Mouse (Mus musculus) left cerebral cortex, postnatal 25 days (tissue): ENCODE measurements around the gene Slc25a25. TPM values are rescaled to one million over a fixed set of nuclear protein-coding genes. Genes with fewer than 3 reads are reported as not detected.

Experiments
- DNase-seq, 2 experiments: peaks; one replicate each; pipeline ENCODE4 v3.0.0; 2022; ENCODE audit warnings: low spot score in 2 of 2, mixed read lengths in 1 of 2
- intact Hi-C: fragments of 180-260 bp; cut with DNase I; formaldehyde crosslinking; loops from one replicate; pipeline ENCODE4 v1.15.1; 2025
- total RNA-seq, 2 experiments: library from RNA; stranded (reverse); gene quantifications; 2 replicates each; pipeline ENCODE4 v1.2.3; 2021

The Slc25a25 gene
- total RNA-seq, 2 experiments from 2014 or later: 59.0 to 64.8 TPM

- DNase-seq: no peak
- intact Hi-C loops: no loop called here
Observed at GRCm38 (mm10) chr2:32464212-32464891, 13.1 kb upstream of the Slc25a25 start.

- no peak for DNase-seq
- intact Hi-C loops: no loop called here
Observed at GRCm38 (mm10) chr2:32463773-32464172, 12.5 kb upstream of the Slc25a25 start.

- no peak for DNase-seq
- intact Hi-C loops: no loop called here
Observed at GRCm38 (mm10) chr2:32459657-32460056, 8.4 kb upstream of the Slc25a25 start.

DNA sequence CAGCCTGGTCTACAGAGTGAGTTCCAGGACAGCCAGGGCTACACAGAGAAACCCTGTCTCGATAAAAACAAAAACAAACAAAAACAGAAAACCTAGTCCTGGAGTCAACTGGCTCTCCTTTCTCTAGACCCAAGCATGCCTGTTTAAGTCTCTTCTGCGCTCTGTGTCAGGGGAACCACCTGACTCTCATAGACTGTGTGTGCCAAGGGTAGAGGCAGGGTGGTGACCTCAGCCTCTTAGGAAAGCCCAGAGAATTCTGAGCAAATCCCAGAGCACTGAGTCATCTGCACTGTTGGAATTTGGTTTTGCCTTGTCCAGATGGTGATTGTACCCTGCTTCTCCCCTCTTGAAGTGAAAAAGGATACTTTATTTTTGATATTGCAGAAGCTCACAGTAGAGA is 7.1 kb upstream of the Slc25a25 start:
- no peak for DNase-seq
- intact Hi-C loops: no loop called here

DNA sequence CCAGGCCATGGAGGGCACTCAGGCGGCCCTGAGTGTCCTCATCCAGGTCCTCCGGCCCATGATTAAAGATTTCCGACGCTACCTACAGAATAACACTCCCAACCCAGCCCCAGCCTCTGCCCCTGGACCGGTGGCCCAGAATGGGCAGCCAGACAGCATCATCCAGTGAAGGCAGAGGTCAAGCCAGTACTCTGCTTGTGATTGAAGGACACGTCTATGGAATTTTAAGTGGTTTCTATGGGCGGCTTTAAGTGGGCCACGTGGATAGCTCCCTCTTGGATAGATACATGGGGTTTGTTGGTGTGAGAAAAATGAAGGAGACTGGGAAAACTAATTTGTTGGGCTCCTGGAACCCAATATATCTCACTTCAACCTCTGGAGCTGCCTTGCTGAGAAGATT is 3.9 kb upstream of the Slc25a25 start:
- DNase-seq: no peak
- intact Hi-C loops: no loop called here

- intact Hi-C loops: no loop called here
- no peak for DNase-seq
Observed at GRCm38 (mm10) chr2:32454633-32455032, 3.4 kb upstream of the Slc25a25 start.

- DNase-seq: no peak
- intact Hi-C loops: no loop called here
Observed at GRCm38 (mm10) chr2:32453641-32454303, 2.5 kb upstream of the Slc25a25 start.

DNA sequence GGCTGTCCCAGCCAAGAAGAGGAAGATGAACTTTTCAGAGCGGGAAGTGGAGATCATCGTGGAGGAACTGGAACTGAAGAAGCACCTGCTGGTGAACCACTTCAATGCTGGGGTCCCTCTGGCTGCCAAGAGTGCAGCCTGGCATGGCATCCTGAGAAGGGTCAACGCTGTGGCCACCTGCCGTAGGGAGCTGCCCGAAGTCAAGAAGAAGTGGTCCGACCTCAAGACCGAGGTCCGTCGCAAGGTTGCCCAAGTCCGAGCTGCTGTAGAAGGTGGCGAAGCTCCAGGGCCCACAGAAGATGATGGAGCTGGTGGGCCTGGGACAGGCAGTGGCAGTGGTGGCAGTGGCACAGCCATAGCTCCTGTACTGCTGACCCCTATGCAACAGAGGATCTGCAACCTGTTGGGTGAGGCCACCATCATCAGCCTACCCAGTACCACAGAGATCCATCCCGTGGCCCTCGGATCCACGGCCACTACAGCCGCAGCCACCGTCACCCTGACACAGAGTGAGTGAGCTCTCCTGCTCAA is 1.3 kb upstream of the Slc25a25 start:
- DNase-seq: no peak
- intact Hi-C loops: no loop called here

DNA sequence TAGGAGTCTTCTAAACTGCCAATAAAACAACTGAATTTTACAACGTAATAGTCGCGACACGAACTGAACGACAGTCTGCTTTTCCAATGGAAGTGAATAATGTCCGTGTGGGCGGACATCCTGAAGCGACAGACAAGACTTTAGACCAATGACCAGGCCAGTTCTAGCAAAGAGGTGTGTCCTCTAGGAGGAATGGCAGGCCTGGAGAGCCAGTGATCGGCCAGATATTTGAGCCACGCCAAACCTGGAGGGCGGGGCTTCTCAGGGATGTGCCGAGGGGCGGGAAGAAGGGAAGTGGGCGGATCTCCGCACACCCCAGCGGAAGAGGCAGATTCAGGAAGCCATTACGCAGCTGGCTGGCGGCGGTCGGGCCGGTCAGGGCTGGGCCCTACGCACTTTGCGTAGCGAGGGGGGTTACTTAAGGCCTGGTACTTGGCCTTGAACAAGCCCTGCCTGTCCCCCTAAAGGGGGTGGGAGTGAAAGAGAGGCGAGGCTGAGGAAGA is 676 bp upstream of the Slc25a25 start:
- intact Hi-C loops: loop anchor here (2.0 kb wide), 1 partner anchor 21 kb away; no protein-coding TSS in a partner anchor
- peak; percentile 99 to 100 for DNase-seq

DNA sequence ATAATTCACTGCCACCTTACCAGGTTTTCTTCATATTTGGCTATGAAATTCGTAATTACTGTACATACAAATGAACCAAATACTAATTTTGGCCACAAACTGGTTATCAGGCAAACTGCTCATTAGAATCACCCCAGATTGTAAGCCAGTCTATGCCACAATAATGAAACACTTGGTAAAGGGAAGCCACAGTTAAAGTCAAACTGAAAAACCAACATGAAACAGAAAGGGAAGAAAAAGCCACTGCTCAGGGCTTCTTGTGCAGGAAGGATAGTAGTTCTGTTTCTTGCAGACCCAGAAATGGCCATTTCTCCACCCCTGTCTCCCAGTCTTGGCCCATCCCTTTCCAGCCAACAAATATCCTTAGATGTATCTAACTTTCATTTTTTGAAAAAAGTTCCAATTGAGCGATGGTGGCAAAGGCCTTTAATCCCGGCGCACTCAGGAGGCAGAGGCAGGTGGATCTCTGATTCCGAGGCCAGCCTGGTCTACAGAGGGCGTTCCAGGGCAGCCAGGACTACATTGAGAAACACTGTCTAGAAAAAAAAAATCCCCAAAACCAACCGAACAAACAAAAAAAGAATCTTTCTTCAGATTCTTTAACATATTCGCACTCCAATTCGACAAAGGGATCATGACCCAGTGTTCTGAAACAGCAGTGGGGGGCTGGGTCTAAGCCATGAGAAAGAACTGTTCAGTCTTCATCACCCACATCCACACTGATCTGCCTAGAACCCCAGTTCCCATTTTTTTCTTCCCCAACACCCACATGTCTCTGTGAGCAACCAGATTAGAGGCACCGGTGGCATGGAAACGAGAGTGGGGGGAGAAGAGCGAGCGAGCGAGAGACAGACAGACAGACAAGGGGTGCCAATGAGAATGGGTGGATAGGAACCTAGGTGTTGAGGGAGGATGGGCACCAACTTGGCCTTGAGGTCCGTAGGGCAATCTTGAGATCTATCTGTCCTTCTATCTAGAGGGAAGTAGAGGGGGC is 1.2 kb downstream of the Slc25a25 start, which contains the start of gene Naif1:
Naif1 (plus strand) TSS at position 697 of the 994 bp plus-strand sequence.
- DNase-seq: peak; percentile 55 to 76
- intact Hi-C loops: loop anchor here (2.0 kb wide), 1 partner anchor 19 kb away; no protein-coding TSS in a partner anchor

GRCm38 (mm10) chr2:32448480-32448879 is 2.8 kb downstream of the Slc25a25 start:
- intact Hi-C loops: no loop called here
- DNase-seq: no peak

DNA sequence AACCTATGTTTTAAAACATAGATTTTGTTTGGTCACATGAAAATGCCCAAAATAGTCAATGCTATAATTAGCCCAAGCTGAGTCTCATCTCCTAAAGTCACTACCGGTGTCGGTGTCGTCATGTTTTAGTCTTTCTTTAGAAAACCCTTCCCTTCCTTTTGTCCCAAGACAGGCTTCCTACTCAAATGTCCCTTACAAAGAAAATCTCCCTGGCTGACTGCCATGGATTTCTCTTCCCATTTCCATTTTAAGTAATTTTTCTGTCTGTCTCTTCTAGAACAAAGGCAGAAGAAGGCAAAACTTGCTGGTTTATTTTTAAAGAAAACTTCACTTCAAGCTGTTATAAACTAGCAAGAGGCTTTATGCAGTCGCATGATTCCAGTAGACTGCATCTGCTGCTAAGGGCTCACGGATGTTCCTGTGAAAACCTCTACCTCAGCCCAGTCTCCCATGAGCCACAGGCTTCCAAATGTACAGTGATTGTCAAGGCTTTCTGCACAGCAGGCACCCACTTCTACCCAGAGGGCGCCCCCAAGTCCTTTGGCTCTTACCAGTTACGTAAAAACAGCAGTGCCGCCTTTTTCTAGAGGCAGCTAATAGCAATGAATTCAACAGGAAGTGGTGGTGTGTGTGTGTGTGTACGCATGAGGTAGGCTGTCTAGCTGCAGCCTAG is 3.8 kb downstream of the Slc25a25 start:
- DNase-seq: peak; percentile 58 to 86

GRCm38 (mm10) chr2:32445535-32445934 is 5.7 kb downstream of the Slc25a25 start:
- no peak for DNase-seq
- intact Hi-C loops: no loop called here

More for the DNA sequence above, 3.8 kb downstream of the Slc25a25 start:
- intact Hi-C loops: no loop called here

GRCm38 (mm10) chr2:32441550-32441949 is 9.7 kb downstream of the Slc25a25 start:
- intact Hi-C loops: no loop called here
- no peak for DNase-seq

- no peak for DNase-seq
- intact Hi-C loops: no loop called here
Observed at GRCm38 (mm10) chr2:32440632-32441031, 10.6 kb downstream of the Slc25a25 start.

DNA sequence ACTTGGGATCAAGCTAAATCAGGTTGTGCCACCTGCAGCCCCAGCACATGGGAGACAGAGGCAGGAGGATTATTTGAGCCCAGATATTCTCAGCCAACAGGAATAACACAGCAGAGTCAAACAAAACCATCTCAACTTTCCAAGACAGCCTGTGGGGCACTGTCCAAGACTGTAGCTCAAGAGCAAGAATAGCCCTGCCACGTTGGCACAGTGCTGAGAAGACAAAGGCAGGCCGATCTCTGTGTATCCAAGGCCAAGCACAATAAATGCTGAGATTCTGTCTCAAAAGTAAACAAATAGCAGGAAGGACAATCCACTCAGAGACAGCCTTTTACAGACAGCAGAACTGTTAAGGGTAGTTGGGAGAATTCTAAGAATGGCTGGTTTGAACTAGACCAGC is 11.1 kb downstream of the Slc25a25 start:
- intact Hi-C loops: no loop called here
- no peak for DNase-seq

DNA sequence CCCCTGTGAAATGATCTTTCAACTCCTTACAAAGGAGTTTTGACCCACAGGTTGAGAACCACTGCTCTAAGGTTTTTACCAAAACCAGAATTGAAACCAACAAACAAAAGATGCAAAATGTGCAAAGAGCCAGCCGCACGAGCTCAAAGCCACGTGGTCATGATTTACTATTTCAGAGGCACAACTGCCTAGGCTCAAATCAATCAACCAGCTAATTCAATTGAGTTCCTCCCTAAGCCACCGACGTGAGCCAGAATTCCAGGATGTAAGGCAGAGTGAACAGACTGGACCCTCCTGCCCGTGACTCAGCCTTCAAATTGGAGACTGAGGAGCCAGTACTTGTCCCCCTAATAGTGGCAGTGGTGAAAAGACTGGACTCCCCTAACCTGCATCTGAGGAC is 12.1 kb downstream of the Slc25a25 start:
- no peak for DNase-seq

GRCm38 (mm10) chr2:32438733-32439132 is 12.5 kb downstream of the Slc25a25 start:
- intact Hi-C loops: no loop called here

More for the DNA sequence above, 12.1 kb downstream of the Slc25a25 start:
- intact Hi-C loops: no loop called here

DNA sequence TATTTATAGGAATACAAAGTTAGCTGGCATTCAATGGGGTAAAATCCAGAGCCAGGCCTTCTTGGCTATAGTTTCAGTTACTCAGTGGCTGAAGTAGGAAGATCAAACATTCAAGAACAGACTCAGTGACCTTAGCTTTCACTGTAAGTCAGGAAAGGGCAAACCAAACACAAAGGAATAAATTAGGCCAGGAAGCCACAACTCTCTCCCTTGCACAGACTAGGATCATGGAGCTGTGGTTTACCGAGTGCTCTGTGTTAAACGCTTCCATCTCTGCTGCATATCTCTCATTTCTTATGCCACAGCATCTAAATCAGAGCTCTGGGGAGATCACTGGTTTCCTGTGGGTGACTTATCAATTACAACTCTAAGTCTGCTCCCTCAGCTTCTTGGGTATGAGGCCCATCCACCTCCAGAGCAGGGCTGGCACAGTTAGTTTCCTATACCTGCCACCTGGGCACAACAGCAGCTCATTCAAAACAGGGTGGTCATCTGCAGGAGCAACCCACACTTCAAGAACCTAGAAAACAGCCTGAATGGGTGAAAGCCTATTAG is 13.6 kb downstream of the Slc25a25 start:
- intact Hi-C loops: no loop called here
- no peak for DNase-seq

More at GRCm38 (mm10) chr2:32438733-32439132, 12.5 kb downstream of the Slc25a25 start:
- DNase-seq: no peak
